Mouse (Mus musculus): Measurements from ENCODE around the gene Zcchc2.
A peak's percentile ranks its signal among the peaks of the same experiment; 100 is the strongest.

GRCm38 (mm10) chr1:106071237-106072070, 81.2 kb downstream of the Zcchc2 start:
- TF ChIP-seq POLR2A (IDR thresholded peaks at IDR 0.05; ENCODE audit: extremely low read depth, insufficient read depth, low read length) = no peak
- peak; percentile 61 for TF ChIP-seq CTCF (IDR thresholded peaks at IDR 0.05; ENCODE audit: low read depth, low read length)
